Mouse (Mus musculus): ENCODE measurements around the gene Exph5. TPM values are rescaled to one million over a fixed set of nuclear protein-coding genes. Genes with fewer than 3 reads are reported as not detected.

Gene Exph5
- total RNA-seq, 2 experiments from 2014 or later: 0.42 to 1.6 TPM

- intact Hi-C loops (cut with DNase I): no loop called here
- no peak for DNase-seq
Measured at GRCm38 (mm10) chr9:53351899-53352298, 50.4 kb downstream of the Exph5 start.

- DNase-seq: no peak
- intact Hi-C loops (cut with DNase I): no loop called here
Measured at GRCm38 (mm10) chr9:53353161-53353560, 51.7 kb downstream of the Exph5 start.

DNA sequence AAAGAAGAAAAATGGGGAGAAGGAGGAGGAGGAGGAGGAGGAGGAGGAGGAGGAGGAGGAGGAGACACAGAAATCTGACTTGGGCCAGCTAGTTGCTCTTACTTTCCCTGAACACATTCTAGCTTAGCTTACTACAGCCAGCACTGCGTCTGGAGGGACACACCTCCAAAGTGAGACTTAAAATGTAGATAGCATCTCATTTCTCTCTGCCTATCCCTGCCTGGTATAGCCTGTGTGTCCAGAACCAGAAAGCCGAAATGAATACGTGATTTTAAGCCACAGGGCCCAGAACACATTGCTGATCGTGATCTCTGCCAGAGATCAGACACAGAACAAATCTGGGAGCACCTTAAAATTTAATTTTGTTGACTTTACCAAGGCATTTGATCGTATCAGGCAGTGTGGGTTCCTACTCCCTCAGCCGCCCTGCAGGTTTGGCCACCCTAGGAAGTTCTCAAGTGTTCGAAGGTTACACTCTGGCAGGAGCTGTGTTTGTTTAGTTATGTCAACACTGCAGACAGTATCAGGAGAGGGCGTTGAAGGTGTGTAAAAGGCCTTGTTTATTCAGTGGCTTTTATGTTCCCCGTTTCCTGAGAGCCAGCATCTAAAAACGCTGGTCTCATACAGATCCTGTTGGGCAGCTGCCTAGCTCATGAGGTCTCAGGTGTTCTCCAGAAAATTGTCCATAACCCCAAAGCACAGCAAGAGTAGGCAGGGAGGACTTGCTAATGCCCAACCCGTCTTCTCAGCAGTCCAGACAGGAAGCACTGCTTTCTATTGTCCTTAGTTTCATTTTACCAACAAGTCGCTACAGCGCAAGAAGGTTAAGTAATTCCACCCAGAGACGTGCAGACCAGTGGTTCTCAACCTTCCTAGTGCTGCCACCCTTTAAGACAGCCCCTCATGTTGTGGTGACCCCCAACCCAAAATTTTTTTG lies 55.0 kb downstream of the Exph5 start:
- intact Hi-C loops (cut with DNase I): no loop called here
- no peak for DNase-seq

- intact Hi-C loops (cut with DNase I): no loop called here
- DNase-seq: no peak
Measured at GRCm38 (mm10) chr9:53371339-53371738, 69.9 kb downstream of the Exph5 start.

DNA sequence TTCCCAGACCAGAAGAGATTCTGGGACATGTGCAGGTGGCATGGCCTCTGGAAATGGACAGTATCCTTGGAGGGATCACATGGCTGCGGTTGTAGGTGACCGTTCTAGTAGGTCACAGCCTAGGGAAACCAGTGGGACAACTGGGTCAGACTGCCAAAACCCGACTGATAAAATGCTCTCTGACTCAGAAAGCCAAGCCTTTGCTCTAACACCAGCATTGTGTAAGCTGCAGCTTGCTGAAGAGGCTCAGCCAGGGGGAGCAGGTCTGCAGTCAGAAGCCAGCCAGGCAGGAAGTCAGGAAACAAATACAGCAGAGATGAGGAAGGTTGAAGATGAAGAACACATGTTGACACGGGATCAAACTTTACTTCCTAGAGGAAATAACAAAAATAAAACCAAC lies 74.4 kb downstream of the Exph5 start:
- intact Hi-C loops (cut with DNase I): no loop called here
- DNase-seq: no peak

GRCm38 (mm10) chr9:53376820-53377219 lies 75.3 kb downstream of the Exph5 start:
- DNase-seq: no peak

GRCm38 (mm10) chr9:53377597-53377996 lies 76.1 kb downstream of the Exph5 start:
- no peak for DNase-seq
- intact Hi-C loops (cut with DNase I): no loop called here

More at GRCm38 (mm10) chr9:53376820-53377219, 75.3 kb downstream of the Exph5 start:
- intact Hi-C loops (cut with DNase I): no loop called here

GRCm38 (mm10) chr9:53378171-53378570 lies 76.7 kb downstream of the Exph5 start:
- no peak for DNase-seq
- intact Hi-C loops (cut with DNase I): no loop called here

DNA sequence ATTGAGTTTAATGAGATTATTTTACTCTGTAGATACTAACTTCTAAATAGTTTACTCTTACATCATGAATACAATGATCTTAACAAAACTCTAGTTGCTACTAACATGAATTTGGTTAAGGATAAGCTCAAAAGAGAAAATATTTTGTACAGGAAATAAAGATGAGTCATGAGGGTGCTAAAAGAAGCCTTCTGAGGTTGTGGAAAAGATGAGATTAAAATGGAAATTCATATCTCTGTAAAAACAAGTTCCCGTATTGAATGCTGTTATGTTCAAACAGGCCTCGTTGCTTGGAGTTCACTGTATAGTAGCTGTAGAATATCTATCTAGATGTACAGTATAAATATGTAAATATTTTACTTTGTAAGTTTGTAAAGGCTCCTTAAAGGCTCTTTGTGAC lies 79.1 kb downstream of the Exph5 start:
- intact Hi-C loops (cut with DNase I): no loop called here
- no peak for DNase-seq

DNA sequence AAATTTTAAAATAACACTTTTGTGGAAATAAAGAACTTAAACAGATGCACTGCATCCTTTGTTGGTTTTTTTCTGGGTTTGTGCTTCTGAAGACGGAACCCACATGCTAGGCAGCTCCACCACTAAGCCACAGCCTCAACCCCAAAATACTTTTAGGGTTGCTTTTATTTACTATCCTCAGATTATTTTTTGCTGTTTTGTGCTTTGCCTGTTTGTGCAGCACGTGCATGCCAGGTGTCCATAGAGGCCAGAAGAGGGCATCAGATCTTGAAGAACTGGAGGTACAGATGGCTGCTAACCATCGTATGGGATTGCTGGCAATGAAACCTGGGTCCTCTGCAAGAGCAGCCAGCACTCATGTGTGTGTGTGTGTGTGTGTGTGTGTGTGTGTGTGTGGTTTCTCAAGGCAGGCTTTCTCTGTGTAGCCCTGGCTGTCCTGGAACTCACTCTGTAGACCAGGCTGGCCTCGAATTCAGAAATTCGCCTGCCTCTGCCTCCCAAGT lies 79.7 kb downstream of the Exph5 start:
- intact Hi-C loops (cut with DNase I): no loop called here
- no peak for DNase-seq

DNA sequence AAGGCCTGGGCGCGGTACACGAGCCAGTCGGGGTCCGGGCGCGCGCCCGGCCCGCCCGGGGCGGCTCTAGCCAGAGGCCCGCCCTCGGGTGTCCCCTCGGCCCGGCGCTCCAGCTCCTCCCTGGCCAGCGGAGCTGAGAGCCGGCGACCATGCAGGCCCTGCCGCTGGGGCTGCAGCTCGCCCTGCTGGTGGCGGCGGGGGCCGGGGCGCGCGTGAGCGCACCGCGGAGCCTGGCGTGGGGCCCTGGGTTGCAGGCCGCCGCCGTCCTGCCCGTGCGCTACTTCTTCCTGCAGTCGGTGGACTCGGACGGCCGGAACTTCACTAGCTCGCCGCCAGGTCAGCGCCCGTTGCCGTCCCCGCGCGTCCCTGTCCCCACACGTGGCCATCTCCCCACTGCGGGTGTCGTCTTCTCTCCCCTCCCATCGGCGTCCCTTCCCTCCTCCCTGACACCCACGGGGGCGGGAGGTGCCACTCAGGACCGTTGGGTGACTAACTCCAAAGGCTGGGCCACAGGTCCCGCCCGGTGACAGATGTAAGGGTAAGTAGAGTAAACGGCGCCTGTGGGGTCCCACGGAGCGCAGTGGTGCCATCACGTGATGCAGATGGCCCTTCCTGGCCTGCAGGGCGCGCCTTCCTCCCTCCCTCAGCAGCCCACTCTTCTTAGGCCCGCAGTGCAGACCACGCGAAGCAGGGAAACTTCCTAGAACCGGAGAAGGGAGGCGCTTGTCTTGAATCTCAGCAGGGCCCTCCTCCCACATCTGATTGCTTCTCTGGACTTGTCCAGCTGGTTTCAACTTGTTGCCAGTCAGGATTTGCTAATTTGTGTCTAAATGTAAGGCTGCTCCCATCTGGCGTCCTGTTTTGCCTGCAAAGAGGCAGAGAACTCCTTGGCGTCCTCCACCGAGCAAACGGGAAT lies 82.7 kb downstream of the Exph5 start, which contains the start of gene Kdelc2:
Gene Kdelc2, plus strand, starts transcription at position 75 of the 916 bp plus-strand sequence.
- intact Hi-C loops (cut with DNase I): no loop called here
- DNase-seq: peak; percentile 56 to 80

GRCm38 (mm10) chr9:53384873-53385272 lies 83.4 kb downstream of the Exph5 start:
- DNase-seq: no peak
- intact Hi-C loops (cut with DNase I): no loop called here

DNA sequence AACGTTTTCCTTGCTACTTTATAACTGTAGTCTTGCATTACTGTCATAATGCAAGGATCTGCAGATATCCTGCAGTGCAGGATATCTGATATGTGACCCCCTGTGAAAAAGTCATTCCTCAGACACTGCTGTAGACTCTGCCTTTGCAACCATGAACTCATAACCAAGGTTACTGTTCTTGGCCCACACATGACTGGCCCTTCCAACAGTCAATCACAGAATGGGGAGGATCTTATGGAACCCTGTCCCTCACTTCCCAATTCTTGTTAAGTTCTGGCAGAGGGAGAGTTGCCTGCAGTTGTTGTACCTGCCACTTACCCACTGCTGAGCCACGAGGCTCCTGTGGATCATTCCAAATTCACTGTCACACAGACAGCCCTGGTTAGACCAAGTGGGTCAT lies 86.0 kb downstream of the Exph5 start:
- intact Hi-C loops (cut with DNase I): no loop called here
- no peak for DNase-seq

DNA sequence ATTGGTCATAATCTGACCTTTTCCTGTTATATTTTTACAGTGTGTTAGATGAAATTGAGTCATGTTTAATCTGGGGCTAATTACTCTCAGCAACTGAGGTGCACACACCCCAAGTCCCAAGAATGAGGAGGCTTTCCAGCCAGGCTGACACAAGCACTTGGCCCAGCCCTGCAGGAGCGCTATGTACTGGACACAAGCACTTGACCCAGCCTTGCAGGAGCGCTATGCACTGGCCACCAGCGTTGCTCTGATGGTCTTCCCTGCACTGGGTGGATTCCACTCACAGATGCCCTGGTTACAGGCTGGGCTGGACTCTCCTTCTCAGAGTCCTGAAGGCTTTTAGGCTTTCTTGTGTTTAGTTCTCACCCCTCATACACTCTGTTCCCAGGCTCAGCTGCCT lies 87.6 kb downstream of the Exph5 start:
- DNase-seq: no peak
- intact Hi-C loops (cut with DNase I): no loop called here

DNA sequence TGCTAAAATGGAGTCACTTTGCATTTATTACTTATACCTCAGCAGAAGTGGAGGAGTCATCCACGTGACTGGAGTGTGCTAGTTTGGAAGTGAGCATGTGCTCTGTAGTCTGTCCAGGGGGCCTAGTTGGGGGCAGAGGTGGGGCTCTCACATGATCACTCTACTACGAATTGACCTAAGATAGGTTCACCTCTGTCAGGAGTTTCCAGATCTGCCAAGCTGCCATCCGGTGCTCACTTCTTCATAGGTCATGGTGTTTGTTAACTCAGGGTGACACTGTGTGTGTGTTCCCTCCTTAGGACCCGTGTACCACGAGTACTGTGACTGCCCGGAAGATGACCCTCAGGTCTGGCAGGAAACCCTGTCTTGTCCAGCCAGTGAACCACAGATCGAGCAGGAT lies 88.7 kb downstream of the Exph5 start:
- DNase-seq: no peak
- intact Hi-C loops (cut with DNase I): no loop called here

GRCm38 (mm10) chr9:53397685-53398387 lies 96.4 kb downstream of the Exph5 start:
- no peak for DNase-seq
- intact Hi-C loops (cut with DNase I): loop anchor here (2.0 kb wide), 1 partner anchor 143 kb away; no protein-coding TSS in a partner anchor

DNA sequence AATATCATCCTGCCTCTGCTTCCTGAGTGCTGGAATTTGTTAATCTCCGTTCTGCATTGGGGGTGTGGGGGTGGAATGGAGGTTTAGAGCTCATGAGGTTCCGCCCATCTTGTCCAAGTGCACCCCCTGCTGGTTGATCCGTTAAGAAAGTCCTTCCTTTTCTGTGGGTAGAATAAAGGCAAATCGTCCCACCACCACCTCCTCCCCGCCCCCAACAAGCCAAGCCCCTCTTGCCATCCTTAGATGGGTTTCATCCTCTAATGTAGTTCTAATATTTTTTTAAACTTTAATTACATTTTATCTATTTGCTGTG lies 96.9 kb downstream of the Exph5 start:
- intact Hi-C loops (cut with DNase I): loop anchor here (2.0 kb wide), 1 partner anchor 144 kb away; no protein-coding TSS in a partner anchor
- DNase-seq: peak in 1 of 2 experiments; percentile 48

GRCm38 (mm10) chr9:53399537-53399936 lies 98.1 kb downstream of the Exph5 start:
- no peak for DNase-seq
- intact Hi-C loops (cut with DNase I): loop anchor here (2.0 kb wide), 1 partner anchor 145 kb away; no protein-coding TSS in a partner anchor

- intact Hi-C loops (cut with DNase I): no loop called here
- no peak for DNase-seq
Measured at GRCm38 (mm10) chr9:53400696-53401095, 99.2 kb downstream of the Exph5 start.

GRCm38 (mm10) chr9:53401146-53401545 lies 99.7 kb downstream of the Exph5 start:
- DNase-seq: no peak
- intact Hi-C loops (cut with DNase I): no loop called here

All from gastrocnemius, postnatal 36 days (tissue).